Mouse (Mus musculus): ENCODE data around the gene Ldhd.

Ldhd gene

GRCm38 (mm10) chr8:111594951-111595350 lies 35.2 kb downstream of the Ldhd start:
- no peak for DNase-seq (ENCODE audit: low spot score in 2 of 2)

GRCm38 (mm10) chr8:111594044-111594840 lies 35.9 kb downstream of the Ldhd start:
- DNase-seq (ENCODE audit: low spot score in 2 of 2): no peak

- no peak for DNase-seq (ENCODE audit: low spot score in 2 of 2)
These were observed 37.7 kb downstream of the Ldhd start for GRCm38 (mm10) chr8:111592390-111592910.

- DNase-seq (ENCODE audit: low spot score in 2 of 2): no peak
These were observed 39.0 kb downstream of the Ldhd start for GRCm38 (mm10) chr8:111591176-111591575.

GRCm38 (mm10) chr8:111590214-111590613 lies 40.0 kb downstream of the Ldhd start:
- no peak for DNase-seq (ENCODE audit: low spot score in 2 of 2)

- DNase-seq (ENCODE audit: low spot score in 2 of 2): no peak
These were observed 41.8 kb downstream of the Ldhd start for GRCm38 (mm10) chr8:111588336-111588735.

- no peak for DNase-seq (ENCODE audit: low spot score in 2 of 2)
These were observed 42.6 kb downstream of the Ldhd start for GRCm38 (mm10) chr8:111587545-111588094.

GRCm38 (mm10) chr8:111584946-111585345 lies 45.2 kb downstream of the Ldhd start:
- DNase-seq (ENCODE audit: low spot score in 2 of 2): no peak

GRCm38 (mm10) chr8:111582386-111582785 lies 47.8 kb downstream of the Ldhd start:
- DNase-seq (ENCODE audit: low spot score in 2 of 2): no peak

GRCm38 (mm10) chr8:111580306-111580705 lies 49.9 kb downstream of the Ldhd start:
- DNase-seq (ENCODE audit: low spot score in 2 of 2): no peak

GRCm38 (mm10) chr8:111579318-111579717 lies 50.9 kb downstream of the Ldhd start:
- no peak for DNase-seq (ENCODE audit: low spot score in 2 of 2)

- DNase-seq (ENCODE audit: low spot score in 2 of 2): no peak
These were observed 52.2 kb downstream of the Ldhd start for GRCm38 (mm10) chr8:111577880-111578533.

- DNase-seq (ENCODE audit: low spot score in 2 of 2): no peak
These were observed 53.7 kb downstream of the Ldhd start for GRCm38 (mm10) chr8:111576501-111576900.

GRCm38 (mm10) chr8:111575492-111575891 lies 54.7 kb downstream of the Ldhd start:
- no peak for DNase-seq (ENCODE audit: low spot score in 2 of 2)

- DNase-seq (ENCODE audit: low spot score in 2 of 2): no peak
These were observed 56.2 kb downstream of the Ldhd start for GRCm38 (mm10) chr8:111574016-111574415.
